Mouse (Mus musculus) CH12.LX (cell line): ENCODE data around the gene Cxcr5.
A peak's percentile ranks its signal among the peaks of the same experiment; 100 is the strongest.

Source experiments
- CHD2 ChIP-seq: IDR thresholded peaks from 2 replicates; pipeline ENCODE4 v1.6.1; 2011; ENCODE audit warnings: low read length, improper control_type of control experiment
- CTCF ChIP-seq, 2 experiments: IDR thresholded peaks in 1 of 2; conservative IDR thresholded peaks in 1 of 2; 2 replicates each; pipeline ENCODE4 v1.5.1; 2011 to 2012; ENCODE audit warnings: low read depth in 2 of 2, low read length in 2 of 2, improper control_type of control experiment in 1 of 2, inconsistent platforms in 1 of 2, mild to moderate bottlenecking in 1 of 2, moderate library complexity in 1 of 2
- EP300 ChIP-seq: IDR thresholded peaks from 2 replicates; pipeline ENCODE4 v1.6.1; 2011; ENCODE audit warnings: low read length, improper control_type of control experiment
- ETS1 ChIP-seq: conservative IDR thresholded peaks from 2 replicates; pipeline ENCODE4 v1.6.1; 2012; ENCODE audit warnings: low read depth, mild to moderate bottlenecking, inconsistent platforms, low read length, improper control_type of control experiment, moderate library complexity
- MAX ChIP-seq: IDR thresholded peaks from 2 replicates; pipeline ENCODE4 v1.6.1; 2011; ENCODE audit warnings: low read length, improper control_type of control experiment
- NELFE ChIP-seq: IDR thresholded peaks from 2 replicates; pipeline ENCODE4 v1.6.1; 2011; ENCODE audit warnings: low read depth, low read length, improper control_type of control experiment
- POLR2A ChIP-seq: IDR thresholded peaks from 2 replicates; pipeline ENCODE4 v1.6.1; 2011; ENCODE audit warnings: low read depth, mild to moderate bottlenecking, improper control_type of control experiment, low read length
- POLR2AphosphoS2 ChIP-seq: IDR thresholded peaks from 2 replicates; pipeline ENCODE4 v1.6.1; 2011; ENCODE audit warnings: low read depth, low read length, improper control_type of control experiment
- RCOR1 ChIP-seq: conservative IDR thresholded peaks from 2 replicates; pipeline ENCODE4 v1.6.1; 2012; ENCODE audit warnings: low read depth, mild to moderate bottlenecking, inconsistent platforms, low read length, improper control_type of control experiment
- SMC3 ChIP-seq: IDR thresholded peaks from 2 replicates; pipeline ENCODE4 v1.6.1; 2011; ENCODE audit warnings: low read depth, low read length, improper control_type of control experiment
- USF1 ChIP-seq: IDR thresholded peaks from 2 replicates; pipeline ENCODE4 v1.6.1; 2014; ENCODE audit warnings: low read depth, mild to moderate bottlenecking, inconsistent platforms, low read length, improper control_type of control experiment
- ZC3H11A ChIP-seq: IDR thresholded peaks from 2 replicates; pipeline ENCODE4 v1.6.1; 2012; ENCODE audit warnings: low read depth, mild to moderate bottlenecking, inconsistent platforms, low read length, improper control_type of control experiment
- ZMIZ1 ChIP-seq: IDR thresholded peaks from 2 replicates; pipeline ENCODE4 v1.6.1; 2012; ENCODE audit warnings: low read depth, mild to moderate bottlenecking, inconsistent platforms, low read length, improper control_type of control experiment

DNA sequence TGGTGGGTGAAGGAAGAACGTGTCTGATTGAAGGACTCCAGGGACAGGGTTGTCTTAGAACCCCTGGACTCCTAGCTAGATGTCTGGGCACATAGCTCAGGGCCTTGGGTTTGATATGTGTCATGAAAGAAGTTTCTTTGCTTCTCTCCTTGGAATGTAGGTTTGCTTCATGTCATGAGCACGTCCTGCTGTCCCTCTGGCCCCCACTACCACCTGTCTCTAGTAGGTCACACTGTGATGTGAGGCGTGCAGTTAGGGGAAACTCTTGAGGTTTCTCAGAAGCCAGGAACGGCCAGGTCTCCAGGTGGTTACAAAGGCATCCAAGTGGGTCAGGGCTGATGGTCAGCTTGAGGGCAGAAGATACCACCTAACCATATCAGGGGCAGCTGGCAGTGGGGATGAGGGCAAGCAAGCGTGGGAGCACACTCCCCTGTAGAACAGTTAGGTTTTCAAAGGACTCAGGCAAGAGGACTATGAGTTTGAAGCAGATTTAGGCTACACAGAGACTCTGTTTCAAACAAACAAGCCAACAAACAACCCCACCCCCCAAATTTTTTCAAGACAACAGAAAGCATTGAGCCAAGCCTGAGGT, 37.3 kb downstream of the Cxcr5 start:
- TF ChIP-seq ZC3H11A (no peak), CTCF (conservative IDR thresholded peaks at IDR 0.05 in 1 of 2, IDR thresholded peaks at IDR 0.05 in 1 of 2; ENCODE audit: low read depth in 2 of 2, low read length in 2 of 2) (no peak), USF1 (no peak), ETS1 (peak; percentile 76), EP300 (peak; percentile 72), RCOR1 (no peak), POLR2AphosphoS2 (no peak), SMC3 (no peak), MAX (peak; percentile 66), NELFE (no peak), CHD2 (peak; percentile 38; the same call in 1 of the 2 replicates), POLR2A (no peak; the same call in 1 of the 2 replicates), ZMIZ1 (0 out of 2 replicates have a peak, but pooled peaks have one; percentile 42)
